Mouse (Mus musculus): Measurements from ENCODE around the gene Pakap. TPM values are rescaled to one million over a fixed set of nuclear protein-coding genes. Genes with fewer than 3 reads are reported as not detected.

Pakap gene
- total RNA-seq, 2 experiments from 2014 or later: 2.8 to 4.8 TPM

GRCm38 (mm10) chr4:57574181-57574580 is 6.2 kb downstream of the Pakap start:
- no peak for DNase-seq (ENCODE audit: low spot score)

GRCm38 (mm10) chr4:57574646-57575045 is 6.7 kb downstream of the Pakap start:
- DNase-seq (ENCODE audit: low spot score): no peak

DNA sequence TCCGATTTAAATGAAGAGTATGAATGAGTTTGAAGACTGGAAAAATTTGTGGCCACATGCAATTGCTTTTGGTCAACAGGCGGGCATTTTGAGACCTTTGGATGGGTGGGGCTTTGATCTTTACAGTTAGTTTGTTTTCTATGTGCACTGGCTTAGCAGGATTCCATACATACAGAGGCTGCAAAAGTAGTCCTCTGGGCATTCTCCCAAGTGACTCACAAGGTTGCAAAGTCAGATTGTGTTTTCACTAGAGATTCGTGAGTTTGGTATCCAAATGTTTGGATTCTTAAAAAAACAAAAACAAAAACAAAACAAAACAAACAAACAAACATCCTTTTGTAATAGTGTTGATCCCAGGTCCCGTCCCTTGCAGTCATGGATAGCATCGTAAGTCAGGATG is 7.7 kb downstream of the Pakap start:
- no peak for DNase-seq (ENCODE audit: low spot score)

DNA sequence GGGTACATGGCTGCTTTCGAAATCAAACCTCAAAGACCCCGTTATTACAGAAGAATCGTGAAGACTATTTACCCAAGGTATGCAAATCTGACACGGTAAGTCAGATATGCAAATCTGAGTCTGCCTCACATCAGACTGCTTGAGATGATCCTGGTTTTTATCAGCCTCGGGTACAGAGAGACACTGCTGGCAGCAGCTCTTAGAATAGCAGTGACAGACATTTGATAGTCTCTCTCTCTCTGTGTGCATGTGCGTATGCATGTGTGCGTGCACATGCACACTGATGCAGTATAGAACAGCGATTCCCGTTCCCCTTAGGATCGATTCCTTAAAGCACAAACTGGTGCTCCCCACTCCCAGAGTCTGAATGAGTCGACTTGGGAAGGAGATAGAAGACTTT is 8.1 kb downstream of the Pakap start:
- no peak for DNase-seq (ENCODE audit: low spot score)

DNA sequence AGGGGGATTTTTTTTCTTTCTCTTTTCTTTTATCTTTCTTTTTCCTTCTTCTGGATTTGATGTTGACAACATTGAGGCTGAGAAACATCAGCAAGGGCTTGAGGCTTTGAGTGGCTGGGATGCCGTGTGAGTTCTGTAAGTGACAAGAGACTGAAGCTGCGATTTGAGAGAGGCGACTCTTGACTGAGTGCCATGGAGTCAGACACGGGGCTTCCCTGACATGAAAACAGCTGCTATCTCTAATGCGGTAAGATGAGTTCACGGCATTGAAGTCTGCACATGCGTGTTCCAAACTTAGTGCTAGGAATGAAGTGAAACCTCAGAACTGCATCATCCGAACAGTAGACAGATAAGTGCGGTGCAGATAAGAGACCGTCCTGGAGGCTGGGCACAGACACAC is 11.7 kb downstream of the Pakap start:
- no peak for DNase-seq (ENCODE audit: low spot score)

DNA sequence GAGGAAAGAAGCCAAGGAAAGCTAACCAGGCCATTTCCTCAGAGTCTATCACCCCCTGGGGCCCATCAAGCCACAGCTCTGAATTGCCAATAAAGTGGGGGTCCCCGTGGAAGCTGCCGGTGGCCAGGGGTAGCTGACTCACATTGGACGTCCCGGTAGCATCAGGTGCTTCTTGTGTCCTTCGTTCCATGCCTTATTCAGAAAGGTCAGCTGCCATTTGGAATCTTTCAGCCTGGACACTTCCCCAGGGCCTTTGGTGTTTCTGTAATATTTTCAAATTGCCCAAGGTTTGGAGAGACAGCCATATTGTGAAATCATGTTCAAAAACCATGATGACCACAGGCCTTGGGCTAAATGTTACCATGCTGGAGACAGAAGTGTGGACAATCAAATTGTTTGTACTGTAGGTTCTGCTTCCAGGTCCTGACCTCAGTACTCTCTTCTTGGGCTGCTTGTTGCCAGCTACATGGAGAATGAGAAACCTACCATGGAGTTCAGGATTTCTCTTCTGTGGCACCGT is 17.4 kb downstream of the Pakap start:
- no peak for DNase-seq (ENCODE audit: low spot score)

GRCm38 (mm10) chr4:57586933-57587658 is 19.1 kb downstream of the Pakap start:
- DNase-seq (ENCODE audit: low spot score): no peak

GRCm38 (mm10) chr4:57588356-57588755 is 20.4 kb downstream of the Pakap start:
- DNase-seq (ENCODE audit: low spot score): no peak

GRCm38 (mm10) chr4:57592751-57593150 is 24.8 kb downstream of the Pakap start:
- no peak for DNase-seq (ENCODE audit: low spot score)

DNA sequence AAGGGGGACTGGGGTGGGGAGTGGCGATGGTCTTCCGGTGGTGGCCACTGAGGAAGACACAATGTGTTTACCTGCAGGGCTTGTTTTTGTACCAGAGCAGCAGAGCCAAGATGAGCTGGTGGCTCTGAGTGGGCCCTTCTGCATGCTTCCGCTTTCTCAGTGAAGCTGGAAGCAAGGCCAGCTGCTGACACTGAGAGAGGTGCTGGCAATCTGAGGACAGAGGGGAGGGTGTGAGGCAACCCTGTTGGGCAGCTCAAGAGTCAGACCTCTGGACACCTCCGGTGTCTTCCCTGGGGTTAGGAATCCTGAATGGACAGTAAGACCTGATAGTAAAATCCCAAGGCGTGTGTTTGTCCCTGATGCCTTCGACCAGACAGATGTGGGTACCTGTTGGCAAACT is 32.0 kb downstream of the Pakap start:
- DNase-seq (ENCODE audit: low spot score): no peak

DNA sequence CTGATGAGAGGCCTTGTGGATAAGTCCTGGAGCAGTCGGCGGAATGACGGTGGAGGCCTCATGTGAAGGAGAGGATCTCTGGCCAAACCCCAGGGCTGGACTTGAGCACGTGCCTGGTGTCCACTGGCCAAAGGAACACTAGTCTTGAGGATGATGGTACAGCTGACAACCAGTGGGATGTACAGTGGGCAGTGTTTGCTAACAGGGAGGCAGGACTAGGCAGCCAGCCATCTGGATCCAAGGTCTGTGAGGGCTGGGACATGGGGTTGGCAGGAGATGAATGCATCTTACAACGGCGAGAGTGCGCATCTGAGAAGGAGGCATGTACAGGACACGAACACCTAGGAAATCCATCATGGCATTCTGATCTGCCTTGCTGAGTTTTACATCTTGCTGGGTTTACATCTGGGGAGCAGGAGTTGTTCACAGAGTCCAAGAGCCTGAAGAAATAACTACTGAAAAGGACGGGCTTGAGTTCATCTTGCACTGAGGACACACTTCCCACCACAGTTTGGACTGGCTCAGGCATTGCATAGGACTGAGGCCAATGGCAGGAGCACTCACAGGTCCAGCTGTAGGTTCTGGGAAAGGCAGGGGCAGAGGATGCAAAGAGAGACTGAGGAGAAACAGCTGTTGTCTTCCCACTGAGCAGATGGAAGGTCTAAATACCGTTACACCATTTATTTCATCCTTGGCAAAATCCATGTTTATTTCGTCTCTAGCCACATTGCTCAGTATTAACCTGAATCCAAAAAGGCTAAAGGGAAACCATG is 32.9 kb downstream of the Pakap start:
- DNase-seq (ENCODE audit: low spot score): no peak

DNA sequence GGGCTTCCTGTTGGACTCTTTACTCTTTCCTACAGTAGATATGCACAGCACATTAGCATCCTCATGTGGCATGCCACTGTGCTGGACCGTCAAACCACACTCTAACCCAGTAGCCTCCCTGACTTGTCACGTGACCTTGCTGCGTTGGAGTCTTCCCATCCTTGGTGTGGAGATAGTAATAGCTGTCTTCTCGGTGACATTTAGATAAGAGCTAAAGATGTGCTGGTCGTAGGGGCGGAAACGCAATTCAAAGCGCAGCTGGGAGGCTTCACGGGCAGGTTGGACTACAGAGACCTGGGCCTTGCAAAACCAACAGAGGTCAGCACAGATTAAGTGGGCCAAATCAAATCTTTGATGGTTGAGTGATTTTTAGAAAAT is 33.5 kb downstream of the Pakap start:
- DNase-seq (ENCODE audit: low spot score): no peak

- DNase-seq (ENCODE audit: low spot score): no peak
Observed at GRCm38 (mm10) chr4:57601903-57602617, 34.1 kb downstream of the Pakap start.

DNA sequence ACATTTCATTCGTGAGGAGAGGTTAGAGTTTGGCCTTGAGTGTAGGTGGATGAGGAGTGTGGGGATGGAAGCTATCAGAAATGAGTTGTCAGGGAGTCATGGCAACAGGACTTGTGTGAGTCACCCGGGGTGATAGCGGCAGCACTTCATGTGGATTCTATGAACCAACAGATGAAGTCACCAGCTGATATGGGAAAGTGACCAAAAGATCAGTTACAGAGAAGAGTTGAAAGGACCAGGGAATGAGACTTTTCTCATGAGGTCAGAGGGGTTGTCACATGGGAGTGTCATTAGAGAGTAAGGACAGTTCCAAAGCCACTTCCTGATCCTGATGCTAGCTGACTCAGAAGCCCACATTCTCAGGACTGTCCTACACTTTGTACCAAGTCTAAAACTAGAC is 38.3 kb downstream of the Pakap start:
- no peak for DNase-seq (ENCODE audit: low spot score)

DNA sequence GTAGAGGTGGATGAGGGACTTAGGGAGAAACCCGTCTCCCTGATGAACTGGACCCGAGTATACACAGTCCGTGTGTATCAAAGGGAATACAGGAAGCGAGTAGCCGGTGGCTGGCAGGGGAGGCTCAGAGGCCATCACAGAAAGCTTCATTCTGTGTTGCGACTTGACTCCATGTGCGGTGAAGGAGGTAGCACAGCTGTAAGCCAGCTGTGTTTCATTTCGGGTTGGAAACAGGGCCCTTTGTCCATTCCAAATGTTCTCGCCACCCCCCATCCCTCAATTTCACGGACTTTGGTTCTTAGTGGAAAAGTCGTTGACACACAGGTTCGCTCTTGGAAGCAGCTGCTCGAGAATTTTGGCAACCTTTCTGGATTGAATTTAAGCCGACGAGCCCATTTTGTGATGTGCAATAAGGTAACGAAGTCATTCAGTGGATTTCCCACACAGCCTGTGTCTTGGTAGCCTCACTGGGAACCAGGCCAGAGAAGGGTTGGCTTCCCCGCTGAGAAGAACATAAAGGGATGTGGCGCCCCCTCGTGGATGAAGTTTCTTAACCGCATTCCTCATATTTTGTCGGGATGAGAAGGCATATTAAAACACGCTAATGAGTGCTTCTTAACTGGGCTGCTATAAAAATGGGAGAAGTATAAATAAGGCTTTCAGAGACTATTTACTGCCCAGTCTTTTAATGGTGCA is 39.4 kb downstream of the Pakap start:
- peak; percentile 88 for DNase-seq (ENCODE audit: low spot score)

DNA sequence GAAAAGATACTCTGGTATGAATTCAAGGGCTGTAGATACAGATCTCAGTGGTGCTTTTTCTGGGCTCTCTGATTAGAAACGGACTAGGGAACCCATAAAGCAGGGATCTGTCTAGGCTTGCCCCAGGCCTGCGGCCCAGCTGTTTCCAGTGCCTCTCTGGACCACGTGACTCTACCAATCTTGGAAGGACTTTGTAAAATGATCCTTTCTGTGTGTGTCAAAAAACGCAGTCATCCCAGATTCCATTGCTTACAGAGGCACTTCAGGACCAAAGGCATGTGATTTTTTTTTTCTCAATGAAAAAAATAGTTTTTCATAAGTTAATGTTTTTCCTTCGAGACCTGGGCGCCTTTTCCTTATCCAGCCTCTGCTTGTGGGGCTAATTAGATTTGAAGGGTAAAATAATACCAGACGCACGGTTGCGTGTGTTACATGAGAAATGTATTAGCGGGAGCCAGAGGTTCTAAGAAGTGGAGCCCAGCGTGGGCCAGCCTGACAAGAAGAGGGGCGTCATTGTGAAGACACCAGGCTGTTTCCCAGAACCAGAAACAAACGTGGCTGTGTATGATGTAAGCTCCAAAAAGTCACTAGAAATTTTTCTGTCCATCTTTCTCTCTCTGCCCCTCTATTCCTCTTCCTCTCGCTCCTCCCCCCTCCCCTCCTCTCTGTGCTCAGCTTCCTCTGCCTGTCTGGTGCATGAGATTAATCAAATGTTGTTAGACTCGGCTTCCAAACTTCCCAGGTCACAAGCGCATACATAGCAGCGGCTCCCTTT is 43.5 kb downstream of the Pakap start:
- no peak for DNase-seq (ENCODE audit: low spot score)

DNA sequence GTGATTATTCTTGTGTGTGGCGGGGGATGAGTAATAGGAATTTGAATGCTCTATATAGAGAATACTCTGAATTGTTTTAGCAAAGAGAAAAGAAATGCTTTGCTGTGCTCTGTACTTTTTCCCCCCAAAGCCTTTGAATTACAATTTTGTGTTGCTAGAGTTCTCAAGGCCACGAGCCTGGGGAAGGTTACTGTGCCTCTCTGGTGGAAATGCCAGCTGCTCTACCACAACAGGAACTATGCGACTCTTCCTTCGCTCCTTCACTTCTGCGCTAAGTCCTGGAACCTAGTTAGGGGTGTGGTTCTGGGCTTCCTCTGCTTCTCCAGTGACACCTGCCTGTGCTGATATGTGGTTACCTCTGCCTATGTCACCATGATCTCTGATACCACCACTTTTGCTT is 44.7 kb downstream of the Pakap start:
- DNase-seq (ENCODE audit: low spot score): no peak

DNA sequence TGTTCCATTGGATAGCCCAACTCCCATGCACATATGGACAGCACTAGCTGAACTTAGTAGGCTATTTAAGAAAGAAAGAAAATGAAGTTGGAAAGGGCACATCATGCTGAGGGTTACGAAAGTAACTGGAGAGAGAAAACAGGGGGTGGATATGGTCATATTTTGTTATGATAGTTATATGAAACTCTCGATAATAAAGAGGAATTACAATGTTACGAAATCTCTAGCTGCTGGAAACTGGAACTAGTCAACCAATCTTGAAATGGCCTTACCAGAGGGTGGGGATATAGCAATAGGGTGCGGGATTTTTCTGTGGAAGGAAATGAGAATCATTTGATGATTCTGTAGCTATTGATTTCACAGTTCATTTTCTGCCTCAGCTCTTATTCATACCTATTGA is 46.7 kb downstream of the Pakap start:
- DNase-seq (ENCODE audit: low spot score): no peak

DNA sequence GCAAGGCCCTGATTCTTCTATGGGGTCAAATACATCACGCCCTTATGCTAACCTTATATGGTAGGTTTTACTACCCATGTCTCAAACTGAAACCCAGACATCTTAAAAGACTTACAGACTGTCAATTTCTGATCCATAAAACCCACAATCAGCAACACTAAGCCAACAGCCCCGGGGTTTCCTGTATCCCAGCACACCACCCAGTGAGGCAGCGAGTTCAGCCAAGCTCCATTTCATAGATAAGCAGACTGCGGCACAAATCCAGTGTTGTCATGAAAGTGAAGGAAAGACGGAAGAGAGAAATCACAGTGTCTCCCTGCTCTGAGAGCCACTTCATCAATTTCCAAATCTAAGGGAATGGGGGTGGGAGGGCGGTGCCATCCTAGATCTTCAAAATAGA is 50.8 kb downstream of the Pakap start:
- no peak for DNase-seq (ENCODE audit: low spot score)

- no peak for DNase-seq (ENCODE audit: low spot score)
Observed at GRCm38 (mm10) chr4:57622816-57623215, 54.8 kb downstream of the Pakap start.

DNA sequence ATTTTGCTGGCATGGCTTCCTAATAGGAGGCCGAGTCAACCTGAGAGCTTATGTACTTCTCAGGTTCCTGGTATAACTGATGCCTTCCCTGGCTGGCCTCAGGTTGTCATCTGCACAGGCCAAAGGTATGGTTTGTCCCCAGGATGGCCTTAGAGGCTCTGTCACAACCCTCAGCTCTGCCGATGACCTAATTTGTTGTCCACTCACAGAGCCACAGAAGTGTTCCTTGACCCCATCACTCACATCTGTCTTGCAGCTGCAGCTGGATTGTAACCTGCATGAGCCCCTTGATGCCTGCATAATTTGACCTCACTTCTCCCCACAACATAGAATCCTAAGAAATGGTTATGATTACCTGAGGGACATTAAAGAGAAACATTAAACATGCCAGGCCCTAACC is 56.8 kb downstream of the Pakap start:
- DNase-seq (ENCODE audit: low spot score): no peak

Measured in gastrocnemius, adult 18-20 months (tissue).